Mouse (Mus musculus) cortical plate, adult 2 months (tissue): ENCODE results near the gene Tas2r140. TPM values are rescaled to one million over a fixed set of nuclear protein-coding genes. Genes with fewer than 3 reads are reported as not detected.

Experiments
- H3K27ac ChIP-seq: fragments of 200-500 bp; 2 replicates; pipeline ENCODE4 v1.5.1; 2012; ENCODE audit warnings: low read length, control low read depth, inconsistent platforms; ENCODE audit not compliant: insufficient read depth
- H3K4me1 ChIP-seq: fragments of 200-500 bp; 2 replicates; pipeline ENCODE4 v1.6.1; 2011; ENCODE audit warnings: low read length; ENCODE audit not compliant: control insufficient read depth, insufficient read depth
- H3K4me3 ChIP-seq: fragments of 200-500 bp; 2 replicates; pipeline ENCODE4 v1.5.1; 2011; ENCODE audit warnings: mild to moderate bottlenecking, low read length, control low read depth; ENCODE audit not compliant: insufficient read depth
- CTCF ChIP-seq: fragments of 200-500 bp; IDR thresholded peaks from 2 replicates; pipeline ENCODE4 v1.5.1; 2011; ENCODE audit warnings: mild to moderate bottlenecking, control low read depth, low read length; ENCODE audit not compliant: insufficient read depth; ENCODE audit errors: extremely low read depth
- POLR2A ChIP-seq: fragments of 200-500 bp; IDR thresholded peaks from 2 replicates; pipeline ENCODE4 v1.6.1; 2011; ENCODE audit warnings: mild to moderate bottlenecking, low read length, control low read depth; ENCODE audit not compliant: insufficient read depth; ENCODE audit errors: extremely low read depth
- polyA plus RNA-seq: library from polyadenylated mRNA; depleted of rRNA; stranded (reverse); fragments of >200 nt; gene quantifications from 2 replicates; pipeline ENCODE4 v1.2.3, GENCODE M21; 2012; rRNA removed

Gene Tas2r140
- polyA plus RNA-seq, result not detected in 2 replicates

DNA sequence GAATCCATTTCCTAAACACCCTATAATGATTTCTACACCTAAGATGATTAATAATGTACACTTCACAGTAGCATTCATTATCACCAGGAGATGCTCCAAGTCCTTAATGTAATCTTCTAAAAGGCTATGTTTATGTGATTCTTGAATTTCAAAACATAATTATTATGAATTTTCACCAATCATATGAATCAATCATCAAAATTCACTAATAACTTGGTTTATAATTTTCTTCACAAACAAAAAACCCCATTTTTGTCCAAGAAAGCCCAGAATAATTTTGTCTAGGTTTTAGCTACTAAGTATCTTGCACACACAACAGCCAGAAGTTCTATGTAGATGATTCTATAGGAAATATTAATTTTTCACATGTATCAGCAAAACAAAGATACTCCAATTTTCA, at the start of gene Tas2r140:
Gene Tas2r140 (minus strand): TSS at position 101 of the 400 bp plus-strand sequence.
- Histone ChIP-seq H3K4me3 (no peak within 1 kb of the TSS), H3K27ac (no peak within 1 kb of the TSS), H3K4me1 (no peaks in the 10 kb centered on the region)
- no peak for TF ChIP-seq POLR2A
- TF ChIP-seq CTCF, result no peak

DNA sequence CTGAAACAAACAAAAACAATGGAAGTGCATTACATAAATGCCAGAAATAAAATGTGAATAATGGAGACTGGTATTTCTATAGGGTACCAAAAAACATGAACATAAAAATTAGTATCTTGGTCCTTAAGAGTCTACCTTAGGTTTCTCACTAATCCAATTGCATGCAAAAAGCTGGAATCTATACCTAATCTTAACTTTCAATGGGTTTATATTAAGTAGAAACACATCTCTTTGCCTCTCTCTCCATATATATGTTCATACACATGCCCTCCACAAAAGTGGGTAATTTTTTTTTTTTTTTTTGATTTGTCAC, 48.9 kb upstream of the Tas2r140 start, which contains the start of gene Smim10l1:
Gene Smim10l1 (plus strand): TSS at position 301 of the 313 bp plus-strand sequence.
- peak within 1 kb of the TSS; percentile 100 for H3K27ac ChIP-seq
- TF ChIP-seq CTCF (no peak), POLR2A (no peak)
- no peaks in the 10 kb centered on the region for H3K4me1 ChIP-seq
- H3K4me3 ChIP-seq, result peak within 1 kb of the TSS; percentile 81

- no peak for TF ChIP-seq POLR2A
- TF ChIP-seq CTCF, result no peak
- Histone ChIP-seq H3K4me3 (no peak overlapping the region), H3K27ac (no peak overlapping the region), H3K4me1 (no peaks in the 10 kb centered on the region)
Observed at GRCm38 (mm10) chr6:133102430-133102829, 46.8 kb upstream of the Tas2r140 start.

DNA sequence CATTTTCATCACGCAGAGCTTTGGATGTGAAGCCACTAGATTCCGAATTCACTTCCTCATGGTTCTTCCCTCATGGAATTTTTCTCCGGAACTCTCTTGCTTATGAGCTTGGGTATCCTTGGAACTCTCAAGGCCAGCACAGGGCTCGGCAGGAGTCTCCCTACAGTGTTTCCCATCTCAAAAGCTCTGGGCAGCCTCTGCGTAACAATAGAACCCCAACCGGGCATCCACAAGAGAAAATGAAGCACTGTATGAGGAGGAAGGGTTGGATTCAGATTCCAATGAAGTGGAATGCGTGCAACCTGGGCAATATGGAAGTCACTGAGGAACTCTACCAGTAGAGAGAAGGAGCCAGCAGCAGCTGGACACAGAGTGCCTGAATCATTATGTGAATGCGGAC, 36.6 kb upstream of the Tas2r140 start:
- no peak overlapping the region for H3K4me3 ChIP-seq
- TF ChIP-seq POLR2A (no peak), CTCF (no peak)
- no peaks in the 10 kb centered on the region for H3K4me1 ChIP-seq
- H3K27ac ChIP-seq, result no peak overlapping the region

- no peaks in the 10 kb centered on the region for H3K4me1 ChIP-seq
- TF ChIP-seq CTCF (no peak), POLR2A (no peak)
Observed at GRCm38 (mm10) chr6:133037001-133037400, 18.6 kb downstream of the Tas2r140 start, which contains the start of gene Tas2r103. Tas2r103 (minus strand) TSS chr6:133037101.

More at GRCm38 (mm10) chr6:133037001-133037400, 18.6 kb downstream of the Tas2r140 start, which contains the start of gene Tas2r103:
- Histone ChIP-seq H3K27ac (no peak within 1 kb of the TSS), H3K4me3 (no peak within 1 kb of the TSS)

Other genes starting within 250 kb of the Tas2r140 start
- not detected in 2 replicates for gene Tas2r123, start 208.7 kb downstream of the Tas2r140 start, polyA plus RNA-seq
- gene Tas2r116, start 200.4 kb downstream of the Tas2r140 start, polyA plus RNA-seq, result not detected in 2 replicates
- gene Tas2r110, start 187.8 kb downstream of the Tas2r140 start, polyA plus RNA-seq, result not detected in 2 replicates
- gene Tas2r113, start 162.8 kb downstream of the Tas2r140 start, polyA plus RNA-seq, result not detected in 2 replicates
- gene Tas2r125, start 146.2 kb downstream of the Tas2r140 start, polyA plus RNA-seq, result not detected in 2 replicates
- gene Tas2r129, start 104.7 kb downstream of the Tas2r140 start, polyA plus RNA-seq, result not detected in 2 replicates
- gene Tas2r131, start 97.9 kb downstream of the Tas2r140 start, polyA plus RNA-seq, result not detected in 2 replicates
- not detected in 2 replicates for gene Tas2r109, start 74.9 kb downstream of the Tas2r140 start, polyA plus RNA-seq
- gene Tas2r103, start 18.7 kb downstream of the Tas2r140 start, polyA plus RNA-seq, result not detected in 2 replicates
- 69.9 and 71.0 TPM in 2 replicates for gene Smim10l1, start 49.1 kb upstream of the Tas2r140 start, polyA plus RNA-seq
- gene 5530400C23Rik, start 236.4 kb upstream of the Tas2r140 start, polyA plus RNA-seq, result not detected in 2 replicates